Mouse (Mus musculus) erythroblast, embryonic 14.5 days (primary cell): Measurements from ENCODE around the gene Nop10.

Experiments
- GATA1 ChIP-seq: IDR thresholded peaks from 2 replicates; pipeline ENCODE4 v1.6.1; 2012; ENCODE audit warnings: low read length, inconsistent platforms, mixed read lengths
- TAL1 ChIP-seq: IDR thresholded peaks from 3 replicates; pipeline ENCODE4 v1.6.1; 2012; ENCODE audit warnings: low read length, inconsistent platforms, mixed read lengths

DNA sequence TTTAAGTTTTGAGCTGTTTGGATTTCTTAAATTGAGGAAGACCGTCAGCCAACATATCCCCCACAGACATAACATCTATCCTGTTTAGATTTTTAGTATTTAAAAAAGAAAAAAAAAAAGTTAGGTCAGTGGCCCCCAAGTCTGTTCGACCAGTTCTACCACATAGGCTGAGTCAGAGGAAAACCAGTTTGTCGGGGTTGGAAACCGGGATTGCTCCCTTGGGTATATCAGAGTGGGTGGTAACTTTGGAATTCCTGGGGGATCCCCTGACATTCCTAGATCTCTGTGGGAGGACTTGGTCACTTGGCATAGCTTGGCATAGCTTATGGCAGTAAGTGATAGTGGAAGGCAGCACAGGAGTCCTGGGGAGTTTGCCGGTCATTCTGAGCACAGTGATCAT is 16.4 kb upstream of the Nop10 start:
- TF ChIP-seq GATA1 (no peak), TAL1 (no peak)
